Mouse (Mus musculus) erythroblast, embryonic 14.5 days (primary cell): ENCODE results near the gene Krtap5-2.

Experiments used
- GATA1 ChIP-seq: IDR thresholded peaks from 2 replicates; pipeline ENCODE4 v1.6.1; 2012; ENCODE audit warnings: low read length, inconsistent platforms, mixed read lengths
- TAL1 ChIP-seq: IDR thresholded peaks from 3 replicates; pipeline ENCODE4 v1.6.1; 2012; ENCODE audit warnings: low read length, inconsistent platforms, mixed read lengths

DNA sequence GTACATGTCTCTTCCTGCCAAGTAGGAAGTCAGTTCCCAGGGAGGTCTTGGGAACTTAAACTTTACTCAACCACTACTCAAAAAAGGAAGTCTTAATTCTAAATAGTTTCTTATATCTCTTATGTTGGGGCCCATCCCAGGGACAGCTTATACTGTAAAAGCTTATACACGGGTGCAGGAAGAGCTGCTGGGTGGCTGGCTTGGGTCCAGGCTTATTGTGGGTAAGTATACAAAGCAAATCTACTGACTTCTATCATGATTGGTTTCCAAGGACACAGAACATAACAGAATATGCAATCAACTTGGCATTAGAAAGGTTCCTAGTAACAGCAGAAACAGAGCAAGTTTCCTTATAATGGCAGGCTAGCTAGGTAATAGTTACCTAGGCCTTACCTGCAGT, 20.5 kb downstream of the Krtap5-2 start:
- TF ChIP-seq GATA1 (no peak), TAL1 (no peak)
